Mouse (Mus musculus) adrenal gland, postnatal 10 days (tissue): Measurements from ENCODE around the gene Zfp689. TPM values are rescaled to one million over a fixed set of nuclear protein-coding genes. Genes with fewer than 3 reads are reported as not detected.
"Not testable (repeated sequence)": the region's sequence is repeated elsewhere in the genome, so short reads cannot be mapped to it uniquely, and the experiment has no call there.

Source experiments
- DNase-seq: peaks from one replicate; pipeline ENCODE4 v3.0.0; 2021; ENCODE audit warnings: mixed read lengths
- long read RNA-seq, 2 experiments: library from polyadenylated mRNA; stranded (forward); transcript quantifications; one replicate each; pipeline ENCODE4 v2.0.0; 2021
- total RNA-seq, 2 experiments: library from RNA; stranded (reverse); gene quantifications; 2 replicates each; pipeline ENCODE4 v1.2.3; 2021

Zfp689 gene
- total RNA-seq, result 1 to 10 TPM; 3.6 to 4.3 TPM
- long read RNA-seq, experiment 1, partial matches to known transcripts, result 0 of 3 reads
- long read RNA-seq, experiment 1, other reads (novel, unspliced or antisense), result 2 of 3 reads
- long read RNA-seq, experiment 2, partial matches to known transcripts, result 2 of 3 reads
- long read RNA-seq, experiment 2, other reads (novel, unspliced or antisense), result 1 of 3 reads

DNA sequence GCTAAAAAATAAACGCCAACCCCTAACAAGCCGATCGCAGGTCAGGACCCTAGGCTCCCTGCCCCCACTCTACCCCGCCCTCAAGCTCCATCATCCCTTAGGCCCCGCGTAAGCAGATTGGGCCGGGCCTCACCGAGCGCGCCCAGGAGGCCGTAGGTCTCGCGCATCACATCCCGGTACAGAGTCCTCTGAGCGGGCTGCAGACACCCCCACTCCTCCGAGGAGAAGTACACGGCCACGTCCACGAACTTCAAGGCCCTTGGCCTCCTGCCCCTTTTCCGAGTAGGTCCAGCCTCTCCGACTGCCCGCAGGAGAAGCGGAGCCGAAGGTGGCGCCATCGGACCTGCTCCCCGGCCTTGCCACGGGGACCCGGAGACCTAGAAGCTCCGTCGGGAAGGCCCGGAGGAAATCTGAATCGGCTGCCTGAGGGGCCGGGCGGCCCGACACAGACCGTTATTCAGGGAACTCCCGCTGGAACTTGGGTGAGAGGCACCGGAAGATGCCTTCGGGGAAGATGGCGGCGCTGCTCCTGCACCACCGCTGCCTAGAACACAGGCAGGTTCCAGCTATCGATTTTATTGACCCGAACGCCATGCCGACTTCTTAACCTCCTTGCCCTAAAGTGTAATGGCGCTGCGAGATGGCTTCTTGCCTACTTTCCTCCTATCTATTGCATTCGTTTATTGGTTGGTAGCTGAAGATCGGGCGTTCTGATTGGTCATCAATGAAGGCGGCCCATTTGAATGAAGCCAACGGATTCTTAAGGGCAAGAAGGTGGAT, at the start of gene Zfp689:
Gene Zfp689 (minus strand): TSS at position 638 of the 780 bp plus-strand sequence.
- DNase-seq, result peak; percentile 93

DNA sequence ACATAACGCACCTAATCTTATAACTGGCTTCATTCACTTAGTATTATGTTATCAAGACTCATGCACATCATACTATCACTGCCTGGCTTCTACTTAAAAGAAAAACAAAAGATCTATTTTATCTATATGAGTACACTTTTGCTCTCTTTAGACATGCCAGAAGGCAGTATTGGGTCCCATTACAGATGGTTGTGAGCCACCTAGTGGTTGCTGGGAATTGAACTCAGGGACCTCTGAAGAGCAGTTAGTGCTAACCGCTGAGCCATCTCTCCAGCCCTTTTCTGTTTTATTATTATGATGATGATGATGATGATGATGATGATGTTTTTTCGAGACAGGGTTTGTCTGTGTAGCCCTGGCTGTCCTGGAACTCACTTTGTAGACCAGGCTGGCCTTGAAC, 49.4 kb upstream of the Zfp689 start:
- peak; percentile 61 for DNase-seq

DNA sequence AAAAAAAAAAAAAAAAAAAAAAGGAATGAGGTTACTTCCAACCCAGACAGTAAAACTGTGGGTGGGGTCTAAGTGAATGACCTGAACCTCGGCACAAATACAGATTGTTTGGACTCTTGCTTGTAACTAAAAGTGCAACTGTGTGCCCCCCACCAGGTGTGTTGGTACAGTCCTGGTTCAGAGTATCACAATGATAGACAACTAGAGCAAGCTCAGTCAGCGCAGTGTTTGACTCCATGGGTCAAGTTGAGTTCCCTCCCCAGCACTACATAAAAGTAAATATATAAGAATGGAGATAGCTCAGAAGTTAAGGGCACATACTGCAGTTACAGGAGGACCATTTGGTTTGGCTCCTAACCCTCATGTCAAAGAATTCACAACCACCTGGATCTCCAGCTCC, 48.4 kb upstream of the Zfp689 start:
- DNase-seq, result no peak

DNA sequence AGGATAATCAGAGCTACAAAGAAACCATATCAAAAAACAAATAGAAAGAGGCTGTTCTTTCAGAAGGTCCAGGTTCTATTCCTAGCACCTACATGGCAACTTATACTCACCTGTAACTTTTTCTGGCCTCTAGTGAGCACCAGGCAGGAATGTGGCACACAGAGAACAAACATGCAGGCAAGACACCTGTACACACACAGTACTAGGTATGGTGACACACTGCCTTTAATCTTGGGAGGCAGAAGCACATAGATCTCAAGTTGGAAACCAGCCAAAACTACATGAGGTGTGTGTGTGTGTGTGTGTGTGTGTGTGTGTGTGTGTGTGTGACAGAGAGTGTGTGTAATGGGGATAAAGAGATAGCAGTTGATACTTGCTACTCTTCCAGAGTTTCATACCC, 45.7 kb upstream of the Zfp689 start:
- DNase-seq, result no peak

DNA sequence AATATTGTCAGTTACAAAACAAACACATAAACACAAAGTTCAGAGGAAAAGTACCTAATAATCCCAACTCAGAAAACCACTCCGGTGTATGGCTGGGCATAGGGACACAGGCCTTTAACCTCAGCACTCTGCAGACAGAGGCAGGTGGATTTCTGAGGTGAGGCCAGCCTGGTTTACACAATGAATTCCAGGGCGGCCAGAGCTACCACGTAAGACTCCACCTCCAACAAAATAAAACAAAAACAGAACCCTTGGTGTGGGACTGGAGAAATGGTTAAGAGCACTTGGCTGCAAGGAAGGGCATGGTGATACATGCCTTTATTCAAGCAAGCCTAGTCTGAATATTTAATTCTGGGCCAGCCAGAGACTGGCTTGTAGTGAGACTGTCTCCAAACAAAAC, 42.9 kb upstream of the Zfp689 start:
- DNase-seq, result no peak

DNA sequence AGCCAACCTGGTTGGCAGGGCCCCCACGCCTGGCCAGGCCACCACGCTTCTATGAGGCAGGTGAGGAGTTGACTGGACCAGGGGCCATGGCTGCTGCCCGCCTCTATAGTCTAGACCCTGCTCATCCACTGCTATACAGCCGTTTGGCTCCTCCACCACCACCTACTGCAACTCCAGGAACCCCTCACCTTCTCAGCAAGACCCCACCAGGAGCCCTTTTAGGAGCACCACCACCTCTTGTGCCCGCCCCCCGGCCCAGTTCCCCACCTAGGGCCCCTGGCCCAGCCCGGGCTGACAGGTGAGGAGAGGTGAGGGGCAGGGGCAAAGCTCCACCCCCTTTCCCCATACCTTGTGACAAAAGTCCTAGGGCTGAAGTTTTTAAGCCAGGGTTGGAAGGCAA, 41.0 kb upstream of the Zfp689 start:
- no peak for DNase-seq

DNA sequence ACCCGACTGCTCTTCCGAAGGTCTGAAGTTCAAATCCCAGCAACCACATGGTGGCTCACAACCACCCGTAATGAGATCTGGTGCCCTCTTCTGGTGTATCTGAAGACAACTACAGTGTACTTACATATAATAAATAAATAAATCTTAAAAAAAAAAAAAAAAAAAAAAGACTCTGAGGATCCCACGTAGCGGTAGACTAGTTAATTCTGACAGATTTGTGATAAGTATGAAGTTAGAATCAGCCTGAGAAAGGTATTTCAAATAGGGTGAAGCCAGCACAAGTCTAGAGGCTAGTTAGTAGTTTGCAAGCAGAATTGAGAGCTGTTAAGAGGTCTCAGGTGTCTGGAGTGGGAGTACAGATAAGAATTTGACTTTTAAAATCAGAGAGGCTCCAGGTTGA, 39.4 kb upstream of the Zfp689 start:
- DNase-seq, result not testable (repeated sequence)

DNA sequence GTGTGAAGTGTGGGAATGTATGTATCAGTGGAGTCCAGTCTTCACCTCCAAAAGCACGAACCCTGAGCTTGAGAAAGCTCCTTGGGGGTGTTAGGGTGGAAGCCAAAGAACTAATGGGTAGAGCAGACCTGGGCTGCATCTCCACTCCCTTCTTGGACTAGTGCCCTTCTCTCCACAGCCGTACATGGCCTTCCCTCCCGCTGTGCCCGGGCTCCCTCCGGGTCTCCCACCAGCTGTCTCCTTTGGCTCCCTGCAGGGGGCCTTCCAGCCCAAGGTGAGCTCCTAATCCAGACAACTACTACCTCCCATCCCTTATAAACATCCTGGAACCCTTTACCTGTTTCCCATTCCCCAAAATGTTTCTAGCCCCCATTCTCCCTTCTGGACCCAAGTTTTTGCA, 36.5 kb upstream of the Zfp689 start:
- DNase-seq, result no peak

DNA sequence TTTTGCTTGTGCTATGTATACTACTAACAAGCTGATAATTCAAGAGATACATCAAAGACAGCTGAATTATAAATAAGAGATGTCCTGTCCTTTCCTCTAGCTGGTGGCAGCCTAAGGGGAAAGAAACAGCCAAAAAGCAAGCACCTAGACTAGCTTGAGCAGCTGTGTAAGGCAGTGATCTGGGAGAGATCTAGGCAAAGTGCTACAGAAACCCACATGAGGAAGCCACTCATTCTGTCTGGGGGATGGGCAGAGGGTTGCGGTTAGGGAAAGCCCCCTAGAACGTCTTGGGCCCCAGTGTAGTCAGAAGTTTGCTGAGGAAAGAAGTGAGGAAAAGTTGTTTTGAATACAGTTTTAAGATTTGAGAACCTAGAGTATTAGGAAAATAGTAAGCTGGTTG, 31.4 kb upstream of the Zfp689 start:
- no peak for DNase-seq

DNA sequence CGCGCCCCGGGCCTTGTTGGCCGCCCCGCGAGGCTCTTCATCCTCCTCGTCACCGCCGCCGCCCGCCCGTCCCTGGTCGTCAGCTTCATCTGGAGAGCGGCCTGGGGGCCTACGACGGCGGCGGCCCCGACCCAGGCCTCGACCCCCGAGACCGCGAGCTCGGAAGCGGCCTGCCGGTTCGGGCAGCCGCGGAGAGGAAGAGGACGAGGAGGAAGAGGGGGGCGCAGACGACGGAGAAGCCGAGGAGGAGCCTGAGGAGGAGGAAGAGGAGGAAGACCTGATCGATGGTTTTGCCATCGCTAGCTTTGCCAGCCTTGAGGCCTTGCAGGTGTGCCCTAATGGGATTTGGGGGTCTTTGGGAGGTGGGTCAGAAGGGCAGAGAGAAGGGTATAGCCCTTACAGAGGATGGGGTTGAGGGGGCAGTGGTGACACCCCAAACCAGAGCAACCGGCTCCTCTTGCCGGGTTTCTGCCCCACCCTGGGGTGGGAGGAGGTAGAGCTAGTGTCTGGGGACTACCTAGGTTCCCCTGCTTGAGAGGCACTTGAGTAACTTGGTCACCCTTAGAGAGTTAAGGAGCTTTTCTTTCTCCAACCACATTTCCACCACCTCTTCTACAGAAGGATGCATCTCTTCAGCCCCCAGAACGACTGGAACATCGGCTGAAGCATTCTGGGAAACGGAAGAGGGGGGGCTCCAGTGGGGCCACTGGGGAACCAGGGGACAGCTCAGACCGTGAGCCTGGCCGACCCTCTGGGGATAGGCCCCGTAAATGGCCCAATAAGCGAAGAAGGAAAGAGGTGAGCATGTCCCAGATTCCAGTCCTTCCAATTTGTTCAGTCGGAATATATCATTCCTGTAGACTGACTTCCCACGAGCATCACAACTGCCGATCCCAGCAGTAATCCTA, 30.6 kb upstream of the Zfp689 start:
- peak; percentile 48 for DNase-seq

DNA sequence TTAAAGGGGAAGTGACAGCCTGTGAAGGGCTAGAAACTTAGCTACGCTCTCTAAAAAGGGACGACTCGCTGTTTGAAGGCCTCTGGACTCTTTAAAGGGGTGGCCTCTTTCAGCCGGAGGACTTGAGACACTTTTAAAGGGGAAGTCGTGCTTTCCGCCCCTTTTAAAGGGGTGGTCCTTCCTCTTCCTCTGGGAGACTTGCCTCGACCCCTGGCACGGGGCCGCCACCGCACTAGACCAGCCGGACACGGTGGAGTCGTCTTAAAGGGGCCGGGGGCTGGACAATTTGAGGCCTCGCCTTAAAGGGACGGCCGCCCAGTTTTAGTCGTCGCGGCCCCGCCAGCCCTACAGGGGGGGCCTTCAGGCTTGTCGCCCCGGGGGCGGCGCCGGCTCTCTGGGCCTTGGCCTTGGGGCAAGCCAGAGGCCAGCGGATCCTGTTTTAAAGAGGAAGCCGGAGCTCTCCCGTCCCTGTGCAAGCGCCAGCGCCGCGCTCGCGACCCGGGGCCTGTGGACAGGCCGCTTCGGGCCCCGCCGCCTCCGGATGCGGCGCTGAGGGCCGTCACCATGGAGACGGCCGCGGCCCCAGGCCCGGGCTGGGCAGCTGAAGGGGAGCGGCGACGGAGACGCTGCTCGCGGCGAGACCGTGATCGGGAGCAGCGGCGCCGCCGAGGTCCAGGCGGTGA, 29.8 kb upstream of the Zfp689 start, which contains the start of gene Fbrs:
Gene Fbrs (plus strand): TSS at position 565 of the 683 bp plus-strand sequence.
- peak; percentile 97 for DNase-seq

DNA sequence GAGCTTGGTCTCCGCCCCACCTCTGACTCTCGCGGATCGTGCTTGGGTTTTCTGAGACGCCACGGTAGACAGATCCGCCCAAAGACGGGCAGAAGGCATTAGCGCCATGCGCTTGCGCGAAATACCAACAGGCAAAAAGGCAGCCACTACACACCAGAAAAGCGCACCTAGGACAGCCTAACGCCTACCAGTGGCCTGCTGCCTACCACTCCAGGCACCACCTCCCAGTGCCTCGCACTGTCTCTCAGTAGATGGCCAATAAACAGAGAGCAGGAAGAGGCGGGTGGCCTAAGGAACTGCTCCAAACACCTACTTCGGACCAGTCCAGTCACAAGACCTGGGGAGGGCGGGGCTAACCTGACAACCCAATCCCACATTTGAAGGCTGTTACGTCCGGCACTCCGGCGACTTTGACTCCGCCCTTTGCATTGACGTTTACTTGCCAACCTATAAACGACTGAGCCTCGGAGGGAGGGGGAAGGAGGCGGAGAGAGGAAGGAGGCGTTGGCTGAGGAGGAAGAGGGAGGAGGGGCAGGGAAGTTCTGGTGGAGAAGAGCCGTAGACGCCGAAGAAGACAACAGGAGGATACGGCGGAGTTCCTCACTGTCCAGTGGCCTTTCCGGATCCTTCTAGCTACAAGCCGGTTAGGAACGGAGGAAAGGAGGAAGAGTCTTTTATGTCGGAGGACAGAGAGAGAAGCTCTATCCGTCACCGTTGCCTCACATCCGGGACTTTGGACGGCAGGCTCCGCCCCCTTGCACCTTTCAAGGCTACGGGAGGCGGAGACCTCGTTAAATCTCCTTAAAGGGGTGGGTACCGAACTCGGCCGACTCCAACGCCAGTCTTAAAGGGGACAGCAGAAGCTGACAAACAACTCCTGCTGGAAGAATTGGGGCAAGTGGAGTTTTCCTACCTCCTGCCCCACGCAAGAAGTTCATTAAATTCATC, 29.0 kb upstream of the Zfp689 start:
- DNase-seq, result peak; percentile 99

DNA sequence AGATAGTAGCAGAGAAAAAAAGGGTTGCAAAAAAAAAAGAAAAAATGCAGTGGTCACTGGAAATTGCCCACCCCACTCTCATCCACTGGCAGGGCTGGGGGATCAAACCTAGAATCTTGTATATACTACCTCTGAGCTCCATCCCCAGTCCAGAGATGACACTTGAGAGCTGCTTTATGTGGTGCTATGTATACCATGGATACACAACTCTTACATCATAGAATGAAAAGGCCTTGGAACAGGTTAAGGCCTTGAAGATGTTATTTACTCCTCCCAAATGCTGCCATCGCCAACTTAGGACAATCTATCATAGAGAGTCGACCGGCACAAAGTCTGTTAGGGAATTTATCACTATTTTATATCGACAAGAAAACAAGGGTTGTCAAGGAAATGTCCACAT, 27.9 kb upstream of the Zfp689 start:
- DNase-seq, result no peak

DNA sequence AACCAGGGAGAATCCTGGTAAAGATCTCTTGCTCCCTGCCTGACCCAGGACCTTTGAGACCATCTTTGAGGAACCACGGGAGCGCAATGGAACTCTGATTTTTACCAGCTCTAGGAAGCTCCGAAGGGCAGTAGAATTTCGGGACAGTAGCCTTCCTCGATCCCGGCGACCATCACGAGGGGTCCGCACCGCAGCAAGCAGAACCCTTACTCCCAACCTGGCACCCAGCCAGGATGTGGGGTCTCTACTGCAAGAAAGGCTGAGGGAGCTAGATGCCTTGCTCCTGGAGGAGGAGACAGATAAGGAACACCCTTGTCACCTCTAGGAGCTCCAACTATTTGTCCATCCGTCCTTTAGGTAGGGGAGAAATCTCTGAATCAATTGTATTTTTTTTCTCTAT, 27.4 kb upstream of the Zfp689 start:
- DNase-seq, result no peak

DNA sequence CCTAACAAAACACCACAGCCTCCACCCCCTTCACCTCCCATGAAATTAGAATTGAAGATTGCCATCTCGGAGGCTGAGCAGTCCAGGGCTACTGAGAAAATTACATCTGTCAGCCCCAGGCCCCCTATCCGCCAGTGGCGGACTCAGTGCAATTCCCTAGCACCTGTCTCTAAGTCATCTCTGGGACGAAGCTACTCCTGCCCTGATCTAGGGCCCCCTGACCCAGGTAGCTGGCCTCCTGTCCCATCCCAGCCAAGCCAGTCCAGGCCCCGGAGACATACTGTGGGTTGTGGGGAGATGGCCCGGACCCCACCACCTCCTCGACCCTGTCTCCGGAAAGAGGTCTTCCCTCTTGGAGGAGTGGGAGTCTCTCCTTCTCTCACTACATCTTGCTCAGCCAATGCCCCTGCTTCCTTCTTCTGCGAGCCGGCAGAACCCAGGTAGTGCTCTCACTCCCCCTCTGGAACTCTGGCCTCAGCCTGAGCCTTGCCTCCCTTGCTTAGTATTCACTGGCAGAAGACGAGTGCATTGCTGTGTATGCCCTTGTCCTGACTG, 26.3 kb upstream of the Zfp689 start:
- no peak for DNase-seq

DNA sequence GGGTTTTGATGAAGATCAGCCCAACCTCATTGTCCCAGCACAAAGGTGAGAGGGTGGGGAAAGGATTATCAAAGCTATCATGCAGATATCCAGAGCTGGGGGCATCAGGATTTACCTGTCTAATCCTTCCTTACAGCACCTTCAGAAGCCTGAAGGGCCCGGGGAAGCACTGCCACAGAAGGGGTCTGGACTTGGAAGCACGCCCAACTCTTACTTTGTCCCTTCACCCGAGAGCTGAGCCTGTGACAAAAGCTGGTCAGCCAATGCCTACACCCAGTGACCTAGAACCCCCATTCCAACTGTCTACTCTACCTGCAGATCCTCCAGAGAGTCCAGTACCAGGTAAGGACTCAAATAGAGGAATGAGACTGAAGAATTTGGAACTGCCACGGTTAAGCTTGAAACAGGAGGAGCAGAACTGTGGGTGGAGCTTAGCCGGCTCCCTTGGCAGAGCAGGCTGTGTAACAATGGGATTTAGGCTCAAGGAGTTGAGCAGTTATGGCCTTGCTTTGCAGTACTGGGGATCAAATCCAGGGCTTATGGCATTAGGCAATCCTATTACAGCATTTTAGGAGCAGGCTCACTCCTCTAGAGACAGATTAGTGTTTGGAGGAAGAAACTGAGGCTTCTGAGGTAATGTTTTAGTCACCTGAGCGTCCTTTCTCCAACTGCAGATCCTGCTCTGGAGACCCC, 25.6 kb upstream of the Zfp689 start:
- no peak for DNase-seq

DNA sequence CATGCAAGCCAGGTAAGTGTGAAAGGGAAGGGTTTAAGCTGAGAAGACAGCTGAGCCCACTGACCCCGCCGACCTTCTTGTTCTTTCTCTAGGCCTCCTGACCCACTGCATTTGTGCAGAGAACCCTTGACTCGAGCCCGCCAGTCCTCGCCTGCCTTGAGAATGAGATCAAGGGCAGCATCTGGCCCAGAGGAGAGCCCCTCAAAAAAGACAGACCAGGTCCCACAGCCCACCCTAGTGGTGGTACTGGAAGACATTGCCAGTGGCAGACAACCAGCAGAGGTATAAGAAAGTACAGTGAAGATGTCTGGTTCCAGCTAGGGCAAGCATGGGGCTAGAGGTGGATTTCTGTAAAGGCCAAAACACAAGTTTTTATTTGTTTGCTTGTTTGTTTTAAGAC, 24.7 kb upstream of the Zfp689 start:
- DNase-seq, result no peak

DNA sequence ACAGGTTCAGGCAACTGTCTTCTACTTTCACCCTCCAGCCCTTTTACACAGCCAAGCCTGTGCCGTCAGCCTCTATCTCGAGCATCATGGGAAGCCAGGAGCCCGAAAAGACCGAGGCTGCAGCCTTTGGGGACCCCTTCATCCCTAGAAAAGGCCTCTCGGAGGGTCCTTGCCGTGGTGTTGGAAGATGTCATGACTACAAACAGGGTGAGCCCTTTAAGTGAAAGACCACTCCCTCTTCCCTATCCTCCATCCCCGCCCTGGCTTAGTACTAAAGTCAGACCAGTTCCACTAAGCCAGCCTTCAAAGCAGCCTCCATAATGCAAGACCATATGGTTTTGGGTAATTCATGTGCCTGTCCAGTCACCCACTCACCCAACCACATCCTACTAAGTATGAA, 23.1 kb upstream of the Zfp689 start:
- no peak for DNase-seq

DNA sequence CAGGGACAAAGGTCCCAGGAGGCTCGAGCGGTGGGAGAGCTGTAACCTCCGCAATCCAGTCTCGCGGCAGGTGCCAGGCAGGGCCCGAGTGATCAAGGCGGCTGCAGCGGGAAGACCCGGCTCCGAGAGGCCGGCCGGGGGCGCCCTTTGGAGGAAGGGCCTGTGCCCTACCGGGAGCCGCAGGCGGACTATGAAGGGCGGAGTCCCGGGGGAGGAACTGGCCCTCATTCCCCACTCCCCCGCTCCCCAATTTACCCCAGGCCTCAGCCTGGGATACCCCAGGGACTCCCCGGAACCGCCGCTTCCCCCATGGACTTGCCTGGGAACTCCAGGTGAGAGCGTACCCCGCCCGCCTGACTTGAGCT, 22.7 kb upstream of the Zfp689 start:
- DNase-seq, result no peak
